Mouse (Mus musculus) testis, adult 2 months (tissue): ENCODE results near the gene Lin7c.

Experiments
- CTCF ChIP-seq: fragments of 200-500 bp; IDR thresholded peaks from 2 replicates; pipeline ENCODE4 v1.5.1; 2012; ENCODE audit warnings: low read depth, mild to moderate bottlenecking, inconsistent platforms, low read length, moderate library complexity; ENCODE audit not compliant: control insufficient read depth, insufficient read depth, insufficient replicate concordance
- POLR2A ChIP-seq: fragments of 200-500 bp; IDR thresholded peaks from 2 replicates; pipeline ENCODE4 v1.6.1; 2012; ENCODE audit warnings: low read depth, mild to moderate bottlenecking, inconsistent platforms, low read length, moderate library complexity; ENCODE audit not compliant: control insufficient read depth

- TF ChIP-seq POLR2A, result no peak
- TF ChIP-seq CTCF, result no peak
These were observed 30.8 kb downstream of the Lin7c start for GRCm38 (mm10) chr2:109921298-109922035.
